Mouse (Mus musculus) thymus, postnatal 10 days (tissue): ENCODE results near the gene Parvb.

Source experiments
- DNase-seq, 2 experiments: peaks; one replicate each; pipeline ENCODE4 v3.0.0; 2021; ENCODE audit warnings: low spot score in 2 of 2

Parvb gene

DNA sequence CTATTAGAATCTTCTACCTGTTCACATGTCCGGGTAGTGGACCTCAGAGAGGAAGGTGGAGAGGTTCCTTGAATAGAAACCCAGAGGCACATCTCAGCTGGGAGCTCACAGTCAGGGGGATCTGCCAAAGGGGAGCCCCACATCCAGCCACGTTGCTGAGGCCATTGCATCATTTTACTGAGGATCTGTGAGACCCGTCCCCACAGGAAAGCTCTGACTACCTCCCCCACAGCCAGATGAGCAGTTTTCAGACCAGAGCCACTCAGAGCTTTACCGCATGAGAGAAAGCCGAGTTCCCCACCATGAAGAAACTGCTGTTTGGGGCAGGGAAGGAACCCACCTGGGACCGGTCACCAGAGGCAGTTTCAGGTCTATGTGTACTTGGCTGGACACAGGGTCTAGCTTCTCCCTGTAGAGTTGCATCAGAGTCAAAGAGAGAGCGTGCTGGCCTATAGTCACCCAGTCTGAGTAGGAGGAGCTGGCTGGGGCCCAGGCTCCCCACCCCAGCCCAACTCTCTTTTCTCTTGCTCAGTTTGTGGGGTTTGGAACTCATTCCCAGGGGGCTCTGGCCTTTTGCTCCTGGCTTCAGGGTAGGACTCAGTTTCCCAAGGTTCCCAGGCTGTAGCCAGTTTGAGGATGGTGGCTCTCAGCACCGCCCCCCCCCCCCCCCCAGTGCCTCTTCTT is 93.2 kb downstream of the Parvb start:
- no peak for DNase-seq

GRCm38 (mm10) chr15:84325736-84326135 is 93.9 kb downstream of the Parvb start:
- no peak for DNase-seq

- no peak for DNase-seq
Observed at GRCm38 (mm10) chr15:84328870-84329269, 97.0 kb downstream of the Parvb start.

DNA sequence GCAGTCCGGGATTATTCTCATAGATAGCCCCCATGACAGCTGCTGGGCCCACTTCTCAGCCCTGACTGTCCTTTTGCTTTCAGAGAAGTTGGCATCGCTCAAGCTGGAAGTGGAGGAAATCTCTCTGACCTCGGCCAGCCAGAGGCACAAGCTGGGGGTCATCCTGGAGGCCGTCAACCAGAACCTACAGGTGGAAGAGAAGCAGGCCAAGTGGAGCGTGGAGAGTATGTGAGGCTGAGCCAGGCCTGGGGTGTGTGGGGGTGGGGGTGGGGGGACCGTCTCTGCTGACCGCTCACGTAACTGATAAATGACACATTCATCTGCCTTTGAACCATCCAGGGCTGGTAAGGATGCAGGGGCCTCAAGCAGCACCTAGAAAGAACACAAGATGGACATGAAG is 98.1 kb downstream of the Parvb start:
- DNase-seq, result no peak

- DNase-seq, result no peak
Observed at GRCm38 (mm10) chr15:84331066-84331612, 99.3 kb downstream of the Parvb start.

- DNase-seq, result no peak
Observed at GRCm38 (mm10) chr15:84336281-84336817, 104.5 kb downstream of the Parvb start.

GRCm38 (mm10) chr15:84337599-84337998 is 105.8 kb downstream of the Parvb start:
- DNase-seq, result no peak

DNA sequence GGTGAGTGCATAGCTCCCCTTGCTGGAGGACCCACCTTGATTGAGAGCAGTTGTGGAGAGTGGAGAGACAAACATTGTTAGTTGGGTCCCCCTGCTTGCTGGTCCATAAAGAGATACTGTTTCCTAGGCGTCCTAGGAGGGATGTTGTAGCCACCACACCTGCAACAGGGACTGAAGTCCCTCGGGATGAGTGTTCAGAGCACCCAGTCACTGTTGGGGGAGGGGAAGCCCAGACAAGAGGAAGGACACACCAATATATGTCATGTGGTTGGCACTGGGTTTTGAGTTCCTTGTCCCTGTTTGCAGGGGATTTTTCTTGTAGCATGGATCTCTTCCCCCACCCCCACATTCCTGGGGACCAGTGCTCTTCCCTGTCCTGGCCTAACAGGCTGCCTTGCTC is 109.1 kb downstream of the Parvb start:
- DNase-seq, result no peak

GRCm38 (mm10) chr15:84348769-84349168 is 116.9 kb downstream of the Parvb start:
- DNase-seq, result no peak

GRCm38 (mm10) chr15:84349915-84350738 is 118.3 kb downstream of the Parvb start:
- DNase-seq, result no peak

- DNase-seq, result no peak
Observed at GRCm38 (mm10) chr15:84351342-84351741, 119.5 kb downstream of the Parvb start.

GRCm38 (mm10) chr15:84351915-84352844 is 120.3 kb downstream of the Parvb start:
- no peak for DNase-seq

DNA sequence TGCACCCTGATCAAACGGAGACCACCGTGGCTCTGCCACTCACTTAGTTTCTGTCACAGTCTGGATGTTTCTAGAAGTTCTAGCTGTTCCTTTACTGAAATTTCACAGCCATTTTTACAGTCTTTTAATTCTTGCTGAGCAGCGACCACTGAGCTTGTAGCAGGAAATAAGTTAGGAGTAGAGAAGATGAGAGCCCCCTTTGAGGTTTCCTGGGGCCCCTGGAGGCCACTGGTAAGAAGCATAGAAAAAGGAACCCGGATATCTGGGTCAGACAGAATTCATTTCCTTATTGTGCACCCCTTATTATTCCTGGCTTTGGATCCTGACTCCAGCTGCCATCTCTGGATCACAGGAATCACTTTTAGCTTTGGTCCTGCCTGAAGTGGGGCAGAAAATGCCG is 123.2 kb downstream of the Parvb start:
- DNase-seq, result peak; percentile 33 to 40

DNA sequence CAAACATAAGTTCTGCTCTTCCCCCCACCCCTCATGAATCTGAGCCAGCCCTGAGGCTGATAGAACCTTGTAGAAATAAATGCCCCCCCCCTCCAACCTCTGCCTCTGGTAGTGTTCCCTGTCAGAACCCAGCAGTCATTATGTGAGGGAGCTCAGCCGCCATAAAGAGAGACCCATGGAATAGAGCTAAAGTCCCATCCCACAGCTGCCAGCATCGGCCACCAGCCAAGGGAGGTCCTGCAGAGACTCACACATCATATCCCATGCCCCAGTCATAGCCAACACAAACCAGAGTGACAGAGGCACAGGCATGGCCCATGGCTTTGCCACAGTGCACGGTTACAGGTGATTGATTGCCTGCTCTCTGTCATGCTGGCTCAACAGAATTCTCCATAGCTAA is 132.9 kb downstream of the Parvb start:
- DNase-seq, result no peak
